Mouse (Mus musculus): ENCODE results near the gene Casq1.

Gene Casq1

DNA sequence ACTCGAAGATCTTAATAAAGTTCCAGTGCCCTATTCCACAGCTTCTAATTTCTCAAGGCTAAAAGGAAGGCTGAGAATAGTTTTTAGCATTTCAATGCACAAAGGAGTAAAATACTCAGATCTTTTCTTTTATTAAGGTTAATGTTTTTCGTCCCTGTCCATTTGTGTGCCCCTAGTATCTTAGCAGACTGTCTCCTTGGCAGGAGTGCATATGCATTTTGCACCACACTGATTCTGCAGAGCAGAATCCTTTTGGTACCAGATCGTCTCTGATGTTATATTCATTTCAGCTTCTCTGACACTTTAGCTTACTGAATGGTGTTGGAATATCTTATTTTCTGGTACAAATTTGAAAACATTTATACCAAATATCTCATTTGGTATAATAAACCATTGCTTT, 37.9 kb downstream of the Casq1 start:
- no peak for DNase-seq (ENCODE audit: low spot score)

DNA sequence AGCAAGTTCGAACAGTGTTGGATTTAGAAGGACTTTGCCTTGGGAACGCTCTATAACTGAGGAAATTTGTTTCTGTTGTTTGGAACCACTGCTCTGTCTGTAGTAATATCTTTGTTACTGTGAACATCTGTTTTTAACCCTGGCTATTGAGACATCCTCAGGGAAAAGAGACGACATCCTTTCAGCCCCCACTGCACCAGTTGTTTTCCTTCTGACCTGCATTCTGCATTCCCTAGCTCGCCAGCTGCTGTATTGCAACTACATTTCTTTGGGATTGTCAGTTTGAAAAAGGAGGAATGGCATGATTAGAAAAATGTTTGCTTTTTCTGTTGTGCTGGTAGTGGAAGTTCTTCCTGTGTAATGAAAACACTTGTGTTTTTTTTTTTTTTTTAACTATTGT, 38.8 kb downstream of the Casq1 start:
- DNase-seq (ENCODE audit: low spot score), result no peak

DNA sequence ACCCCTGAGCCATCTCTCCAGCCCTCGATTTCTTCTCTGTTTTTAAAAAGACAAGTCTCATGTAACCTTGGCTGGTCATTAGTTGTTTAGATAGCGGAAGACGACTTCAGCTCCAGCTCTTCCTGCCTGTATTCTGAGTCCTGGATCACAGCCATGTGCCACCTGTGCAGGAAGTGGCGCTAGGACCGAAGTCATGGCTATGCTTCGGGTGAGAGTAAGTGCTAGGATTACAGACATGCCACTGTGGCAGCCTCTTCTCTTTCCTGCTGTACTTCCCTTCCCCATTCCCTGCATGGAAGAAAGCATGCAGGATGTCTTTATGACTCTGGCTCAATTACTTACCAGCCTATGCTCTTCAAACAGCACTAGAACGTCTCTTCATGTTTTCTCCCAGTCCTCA, 40.6 kb downstream of the Casq1 start:
- DNase-seq (ENCODE audit: low spot score), result no peak

DNA sequence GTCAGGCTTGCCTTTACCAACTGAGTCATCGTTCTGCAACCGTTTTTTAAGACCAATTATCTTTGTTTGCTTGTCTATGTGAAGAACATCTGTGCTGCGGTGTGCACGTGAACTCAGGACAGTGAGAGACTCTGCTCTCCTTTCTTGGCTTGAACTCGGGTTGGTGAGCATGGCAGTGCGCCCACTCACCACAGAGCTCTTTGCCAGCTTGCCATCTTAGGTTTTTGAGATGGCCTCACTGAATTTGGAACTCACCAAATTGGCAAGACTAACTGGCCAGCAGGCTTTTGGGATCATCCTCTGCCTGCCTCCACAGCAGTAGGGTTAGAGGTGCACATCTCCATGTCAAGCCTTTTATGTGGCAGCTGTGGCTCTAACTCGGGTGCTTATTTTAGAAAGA, 41.9 kb downstream of the Casq1 start:
- no peak for DNase-seq (ENCODE audit: low spot score)

DNA sequence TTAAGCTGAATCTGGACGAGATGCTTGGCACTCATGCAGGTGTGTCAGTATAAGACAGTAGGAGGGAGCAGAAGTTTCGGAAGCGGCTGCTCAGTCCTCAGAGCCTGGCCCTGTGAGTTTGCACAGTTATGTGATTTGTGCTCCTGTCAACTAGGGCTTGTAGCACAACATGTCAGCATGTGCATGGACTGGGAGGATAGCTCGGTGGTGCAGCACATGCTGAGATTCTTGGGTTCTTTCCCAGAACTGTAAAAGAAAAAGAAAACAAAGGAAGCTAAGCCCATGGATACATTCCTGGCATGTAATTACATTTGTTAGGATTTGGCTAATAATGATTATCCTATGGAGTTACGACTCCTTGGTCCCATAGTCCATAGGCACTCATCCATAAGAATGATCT, 46.5 kb downstream of the Casq1 start:
- no peak for DNase-seq (ENCODE audit: low spot score)

DNA sequence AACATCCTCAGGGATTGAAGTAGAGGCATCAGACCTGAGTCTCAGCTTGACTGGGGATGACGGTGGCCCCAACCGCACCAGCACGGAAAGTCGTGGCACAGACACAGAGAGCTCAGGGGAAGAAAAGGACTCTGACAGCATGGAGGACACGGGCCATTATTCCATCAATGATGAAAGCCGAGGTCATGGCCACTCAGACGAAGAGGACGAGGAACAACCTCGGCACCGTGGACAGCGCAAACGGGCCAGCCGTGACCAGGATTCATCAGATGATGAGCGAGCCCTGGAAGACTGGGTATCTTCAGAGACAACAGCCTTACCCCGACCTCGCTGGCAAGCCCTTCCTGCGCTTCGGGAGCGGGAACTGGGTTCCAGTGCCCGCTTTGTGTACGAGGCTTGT, 47.3 kb downstream of the Casq1 start:
- no peak for DNase-seq (ENCODE audit: low spot score)

DNA sequence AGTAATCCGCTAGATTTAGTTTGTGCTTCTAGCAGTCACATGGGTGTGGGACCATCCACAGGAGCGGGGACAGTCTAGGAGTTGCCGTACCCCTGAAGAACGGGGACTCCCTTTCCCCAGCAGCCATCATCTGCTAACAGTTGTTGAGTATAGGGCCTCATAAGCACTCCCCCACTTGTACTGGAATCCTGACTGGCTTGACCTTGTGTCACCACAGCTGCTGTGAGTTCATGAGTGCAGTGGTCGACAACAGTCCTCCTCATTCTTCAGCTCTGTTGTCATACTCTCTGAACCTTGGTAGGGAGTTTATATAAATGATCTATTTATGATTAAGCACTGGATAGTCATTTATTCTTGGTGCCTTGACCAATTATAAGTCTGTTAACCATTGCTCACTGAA, 49.9 kb downstream of the Casq1 start:
- no peak for DNase-seq (ENCODE audit: low spot score)

DNA sequence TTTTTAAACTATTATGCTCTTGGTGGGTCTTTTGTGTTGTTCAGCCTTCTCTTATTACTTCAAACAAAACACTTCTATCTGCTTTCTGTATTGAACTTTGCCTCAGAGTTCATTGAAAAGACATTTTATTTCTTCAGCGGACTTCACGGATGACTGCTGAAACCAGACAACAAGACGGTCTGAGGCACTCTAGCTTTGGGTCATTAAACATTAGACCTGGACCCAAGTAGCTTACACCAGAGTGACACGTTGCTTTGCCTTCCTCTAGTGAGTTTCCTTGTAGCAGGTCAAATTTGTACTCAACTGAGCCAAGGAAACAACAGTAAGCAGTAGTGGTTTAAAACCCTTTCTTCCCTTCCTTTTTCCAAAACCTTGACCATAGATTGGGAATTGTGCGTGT, 51.8 kb downstream of the Casq1 start:
- no peak for DNase-seq (ENCODE audit: low spot score)

DNA sequence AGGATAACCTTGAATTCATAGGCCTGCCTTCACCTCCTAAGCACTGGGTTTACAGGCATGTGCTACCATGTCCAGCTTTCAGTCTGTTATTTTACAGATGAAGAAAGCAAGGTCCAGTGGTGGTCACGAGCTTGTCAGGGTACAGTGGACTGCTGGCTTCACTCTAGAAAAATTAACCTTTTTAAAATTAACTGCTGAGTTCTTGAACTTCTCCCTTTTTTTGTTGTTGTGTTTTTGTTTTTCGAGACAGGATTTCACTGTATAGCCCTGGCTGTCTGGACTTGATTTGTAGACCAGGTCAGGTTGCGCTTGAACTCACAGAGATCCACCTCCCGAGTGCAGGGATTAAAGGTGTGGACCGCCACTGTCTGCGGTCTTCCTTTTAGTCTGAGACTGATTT, 56.7 kb downstream of the Casq1 start:
- DNase-seq (ENCODE audit: low spot score), result no peak

DNA sequence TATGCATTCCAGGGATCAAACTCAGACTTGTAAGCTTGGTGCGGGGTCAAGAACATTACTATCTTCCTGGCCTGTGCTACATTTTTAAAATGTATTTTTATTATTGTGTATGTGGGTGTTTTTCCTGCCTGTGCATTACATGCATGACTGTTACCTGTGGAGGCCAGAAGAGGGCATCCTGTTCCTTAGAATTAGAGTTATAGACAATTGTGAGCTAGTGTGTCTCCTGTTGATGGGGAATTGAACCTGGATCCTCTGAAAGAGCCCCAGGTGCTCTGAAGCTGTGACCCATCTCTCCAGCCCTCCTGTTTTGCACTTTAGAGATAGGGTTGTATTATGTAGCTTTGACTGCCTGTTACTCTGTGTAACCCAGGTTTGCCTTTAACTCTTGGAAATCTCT, 57.7 kb downstream of the Casq1 start:
- DNase-seq (ENCODE audit: low spot score), result no peak

DNA sequence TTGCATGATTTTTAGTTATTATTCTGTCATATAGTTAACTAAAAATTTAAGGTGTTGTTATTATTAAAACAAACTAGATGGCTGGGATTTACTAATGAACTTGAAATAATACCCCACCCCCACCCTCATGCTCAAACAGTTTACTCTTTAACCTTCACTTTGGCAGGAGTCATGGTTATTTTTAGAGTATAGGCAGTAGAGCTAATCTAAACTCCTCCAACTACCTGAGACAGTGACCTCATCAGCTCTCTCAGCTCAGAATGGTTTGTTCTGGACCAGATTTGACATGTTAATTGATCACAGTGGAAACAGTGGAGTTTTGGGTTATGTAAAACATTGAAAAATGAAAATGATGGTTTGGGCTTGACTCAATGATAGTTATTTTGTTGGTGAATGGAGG, 59.2 kb downstream of the Casq1 start:
- DNase-seq (ENCODE audit: low spot score), result no peak

DNA sequence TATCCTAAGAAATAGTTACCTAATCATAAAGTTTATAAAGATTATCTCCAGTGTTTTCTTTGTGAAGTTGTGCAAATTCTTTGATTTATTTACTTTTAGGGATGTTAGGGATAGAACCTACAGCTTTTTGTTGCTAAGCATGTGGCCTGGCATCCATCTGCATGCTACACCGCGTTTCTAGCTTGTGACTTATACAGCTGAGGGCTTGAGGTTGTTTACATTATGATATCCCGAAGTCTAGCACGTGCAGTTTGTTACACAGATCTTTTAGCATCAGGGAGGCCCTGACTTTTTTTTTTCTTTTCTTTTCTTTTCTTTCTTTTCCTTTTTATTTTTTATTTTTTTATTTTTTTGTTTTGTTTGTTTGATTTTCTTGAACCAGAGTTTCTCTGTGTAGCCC, 59.7 kb downstream of the Casq1 start:
- no peak for DNase-seq (ENCODE audit: low spot score)

Data from urinary bladder, postnatal 10 days (tissue).